In the genomic region with DNA sequence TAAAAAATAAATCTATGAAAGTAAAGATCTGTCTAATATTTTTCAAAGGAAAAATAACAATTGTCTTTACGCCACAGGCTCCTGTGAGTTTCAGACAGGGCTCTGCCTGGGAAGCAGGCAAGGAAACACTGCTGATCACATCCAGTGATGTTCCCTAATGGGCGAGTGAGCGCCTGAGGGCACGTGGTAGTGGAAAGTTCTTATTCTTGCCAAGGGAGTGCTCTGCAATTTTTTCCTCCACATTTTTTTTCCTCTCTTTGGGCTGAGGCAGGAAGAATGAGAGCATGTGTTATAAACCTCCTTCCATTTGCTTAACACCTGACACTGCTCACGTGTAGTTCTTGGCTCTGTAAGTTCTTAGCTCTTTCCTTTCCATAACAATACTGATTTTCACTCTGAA, we compare ENCODE assay signal across 14 mouse cellular contexts. TPM values are rescaled to one million over a fixed set of nuclear protein-coding genes. Genes with fewer than 3 reads are reported as not detected.
DNase-seq lines count a peak whose midpoint lies in the region; ATAC-seq lines count a peak whose summit lies in the region.
"Had no signal": no experiment of that assay in that cellular context is flagged by ENCODE, and none has a peak within 500 bp of the region (broad histone marks: within the 10 kb centered on the region; RNA-seq: fewer than 3 reads in every experiment).

No protein-coding gene starts in this region.

- no peaks in the 10 kb centered on the region for H3K9me3 ChIP-seq in kidney, embryonic 14.5 days (ENCODE audit: control insufficient read depth, low read length)
- H3K9me3 ChIP-seq in heart, embryonic 15.5 days (replicated peaks) = no peaks in the 10 kb centered on the region
- no peaks in the 10 kb centered on the region for H3K9me3 ChIP-seq in hindbrain, embryonic 10.5 days
- H3K9me3 ChIP-seq: forebrain, embryonic 15.5 days; liver, embryonic 12.5 days; midbrain, embryonic 10.5 days had no signal

- H3K27me3 ChIP-seq in kidney, embryonic 14.5 days (ENCODE audit: control insufficient read depth, insufficient read depth, low read length) = no peaks in the 10 kb centered on the region
- no peaks in the 10 kb centered on the region for H3K27me3 ChIP-seq in heart, embryonic 15.5 days
- H3K27me3 ChIP-seq in hindbrain, embryonic 10.5 days (ENCODE audit: insufficient read depth, poor library complexity, severe bottlenecking) = no peaks in the 10 kb centered on the region
- H3K27me3 ChIP-seq: forebrain, embryonic 15.5 days; liver, embryonic 12.5 days had no signal

- WGBS in kidney, embryonic 14.5 days = 82% methylated on average over 5 of the region's 5 CpGs
- 61% methylated on average over 5 of the region's 5 CpGs for WGBS in heart, embryonic 15.5 days
- WGBS in hindbrain, embryonic 10.5 days = 91% methylated on average over 5 of the region's 5 CpGs

- H3K9ac ChIP-seq in kidney, embryonic 14.5 days (ENCODE audit: low read depth, low read length) = no peak overlapping the region
- H3K9ac ChIP-seq in heart, embryonic 15.5 days = no peak overlapping the region
- H3K9ac ChIP-seq: forebrain, embryonic 15.5 days; liver, embryonic 12.5 days had no signal

- no peak overlapping the region for H3K27ac ChIP-seq in kidney, embryonic 14.5 days (ENCODE audit: low read depth, low read length)
- H3K27ac ChIP-seq in heart, embryonic 15.5 days = peak overlapping the region; percentile 21
- H3K27ac ChIP-seq in hindbrain, embryonic 10.5 days = no peak overlapping the region
- H3K27ac ChIP-seq: forebrain, embryonic 15.5 days; liver, embryonic 12.5 days; midbrain, embryonic 10.5 days had no signal

- peaks cover 84% of the 10 kb centered on the region for H3K36me3 ChIP-seq in kidney, embryonic 14.5 days (ENCODE audit: control insufficient read depth, insufficient read depth, low read length)
- peaks cover 88% of the 10 kb centered on the region for H3K36me3 ChIP-seq in heart, embryonic 15.5 days
- peaks cover 100% of the 10 kb centered on the region for H3K36me3 ChIP-seq in hindbrain, embryonic 10.5 days

- DNase-seq in kidney, adult 11 months = peak; percentile 65
- DNase-seq in adrenal gland, postnatal 14 days = peak; percentile 29
- peak; percentile 20 for DNase-seq in lung, postnatal 10 days
- no peak for DNase-seq in spleen, postnatal 14 days (ENCODE audit: low spot score in 2 of 2)
- DNase-seq in cerebellum, adult 11-12 months = no peak
- no peak for DNase-seq in hindbrain, embryonic 10.5 days (ENCODE audit: low spot score)
- DNase-seq: retina, postnatal 1 day; thymus, postnatal 25 days had no signal

- no peak overlapping the region for H3K4me3 ChIP-seq in kidney, embryonic 14.5 days (ENCODE audit: low read length)
- no peak overlapping the region for H3K4me3 ChIP-seq in heart, embryonic 15.5 days
- H3K4me3 ChIP-seq in hindbrain, embryonic 10.5 days = no peak overlapping the region
- H3K4me3 ChIP-seq: forebrain, embryonic 15.5 days; liver, embryonic 12.5 days; midbrain, embryonic 10.5 days had no signal

- ATAC-seq in kidney, embryonic 14.5 days (ENCODE audit: low FRiP score, low TSS enrichment) = no peak
- ATAC-seq in heart, embryonic 15.5 days (replicated peaks; ENCODE audit: insufficient number of reproducible peaks, insufficient read depth, low FRiP score, low read depth) = peak; percentile 60; the same call in 1 of the 2 replicates
- ATAC-seq: forebrain, embryonic 15.5 days; intestine, embryonic 16.5 days; liver, embryonic 12.5 days had no signal

- H3K4me2 ChIP-seq in kidney, embryonic 14.5 days (replicated peaks; ENCODE audit: low read depth, low read length) = no peak overlapping the region
- no peak overlapping the region for H3K4me2 ChIP-seq in heart, embryonic 15.5 days
- H3K4me2 ChIP-seq: forebrain, embryonic 15.5 days; liver, embryonic 12.5 days had no signal

- no peaks in the 10 kb centered on the region for H3K4me1 ChIP-seq in kidney, embryonic 14.5 days (ENCODE audit: control insufficient read depth, insufficient read depth, low read length)
- H3K4me1 ChIP-seq in heart, embryonic 15.5 days (replicated peaks) = peaks cover 19% of the 10 kb centered on the region
- H3K4me1 ChIP-seq in hindbrain, embryonic 10.5 days (replicated peaks) = no peaks in the 10 kb centered on the region
- H3K4me1 ChIP-seq: forebrain, embryonic 15.5 days; liver, embryonic 12.5 days; midbrain, embryonic 10.5 days had no signal

RNA-seq across cellular contexts. Expression of a gene that starts 20.2 kb away (rescaled TPM):
- 30.3 and 53.2 TPM in 2 replicates for polyA plus RNA-seq in kidney, embryonic 14.5 days (2014; fragmentation: Nextera tagmentation; extraction: Ambion mirVana)
- 212 and 220 TPM in 2 replicates for total RNA-seq in adrenal gland, postnatal 14 days (2021)
- 288 and 291 TPM in 2 replicates for polyA plus RNA-seq in heart, embryonic 15.5 days (2015; fragmentation: Nextera tagmentation; extraction: Ambion mirVana)
- 38.8 and 41.9 TPM in 2 replicates for polyA plus RNA-seq in hindbrain, embryonic 10.5 days (2016; fragmentation: Nextera tagmentation; extraction: Ambion mirVana)

Comparison
In these comparisons a context has a peak if more than half of its experiments do, and no peak if none do; other contexts are left out.
1. DNase-seq: peak in kidney, adult 11 months (single experiment), adrenal gland, postnatal 14 days (single experiment) and lung, postnatal 10 days (single experiment); none in spleen, postnatal 14 days (0 of 2), cerebellum, adult 11-12 months (single experiment) and hindbrain, embryonic 10.5 days (single experiment).